Mouse (Mus musculus) hindbrain, embryonic 16.5 days (tissue): Measurements from ENCODE around the gene 9530053A07Rik. TPM values are rescaled to one million over a fixed set of nuclear protein-coding genes. Genes with fewer than 3 reads are reported as not detected.

Source experiments
- ATAC-seq: fragments of 200-750 bp; cut with Nextera tagmentation; 2 replicates; pipeline ENCODE4 v1.8.0; 2017; ENCODE audit warnings: moderate TSS enrichment, moderate library complexity
- H3K27ac ChIP-seq: fragments of 300-500 bp; sonication (generic); 2 replicates; pipeline ENCODE4 v1.5.1; 2014; ENCODE audit warnings: low read depth, mild to moderate bottlenecking, control low read depth, low read length, moderate library complexity
- H3K27me3 ChIP-seq: fragments of 300-500 bp; sonication (generic); replicated peaks from 2 replicates; pipeline ENCODE4 v1.6.1; 2014; ENCODE audit warnings: low read length; ENCODE audit not compliant: control insufficient read depth, insufficient read depth
- H3K36me3 ChIP-seq: fragments of 300-500 bp; sonication (generic); 2 replicates; pipeline ENCODE4 v1.6.1; 2014; ENCODE audit warnings: mild to moderate bottlenecking, low read length, moderate library complexity, mixed read lengths; ENCODE audit not compliant: control insufficient read depth, insufficient read depth
- H3K4me1 ChIP-seq: fragments of 300-500 bp; sonication (generic); 2 replicates; pipeline ENCODE4 v1.6.1; 2014; ENCODE audit warnings: low read depth, low read length; ENCODE audit not compliant: control insufficient read depth, insufficient read depth
- H3K4me2 ChIP-seq: fragments of 300-500 bp; sonication (generic); 2 replicates; pipeline ENCODE4 v1.6.1; 2014; ENCODE audit warnings: mild to moderate bottlenecking, low read length, control low read depth, moderate library complexity
- H3K4me3 ChIP-seq: fragments of 300-500 bp; sonication (generic); 2 replicates; pipeline ENCODE4 v1.5.1; 2014; ENCODE audit warnings: mild to moderate bottlenecking, low read length, control low read depth, moderate library complexity
- H3K9ac ChIP-seq: fragments of 300-500 bp; sonication (generic); 2 replicates; pipeline ENCODE4 v1.6.1; 2014; ENCODE audit warnings: low read depth, mild to moderate bottlenecking, control low read depth, low read length, moderate library complexity
- H3K9me3 ChIP-seq: fragments of 300-500 bp; sonication (generic); 2 replicates; pipeline ENCODE4 v1.6.1; 2014; ENCODE audit warnings: mild to moderate bottlenecking, low read length, moderate library complexity; ENCODE audit not compliant: control insufficient read depth
- WGBS: fragments of 180-500 bp; shearing (Covaris S2); extraction: QIAGEN DNeasy Blood & Tissue Kit; methylation state at CpG from one replicate; pipeline ENCODE4 v1.1.7; 2014; 5-methylcytosine and 5-hydroxymethylcytosine counted together
- polyA plus RNA-seq: library from polyadenylated mRNA; unstranded; fragments of >200 nt; fragmentation: Nextera tagmentation; extraction: Ambion mirVana; gene quantifications from 2 replicates; pipeline ENCODE4 v1.2.1, GENCODE M21; 2015

The 9530053A07Rik gene
- polyA plus RNA-seq, 1 experiment from 2014 or later: 0.13 TPM

GRCm38 (mm10) chr7:28165406-28165805, 36.1 kb downstream of the 9530053A07Rik start:
- H3K4me2 ChIP-seq: no peak overlapping the region
- no peak overlapping the region for H3K9ac ChIP-seq
- no peaks in the 10 kb centered on the region for H3K36me3 ChIP-seq
- no peak for ATAC-seq
- H3K4me1 ChIP-seq: peaks cover 13% of the 10 kb centered on the region
- no peaks in the 10 kb centered on the region for H3K27me3 ChIP-seq
- no peak overlapping the region for H3K4me3 ChIP-seq
- no peak overlapping the region for H3K27ac ChIP-seq
- 83% methylated on average over 6 of the region's 6 CpGs for WGBS
- H3K9me3 ChIP-seq: no peaks in the 10 kb centered on the region

- peaks cover 25% of the 10 kb centered on the region for H3K4me1 ChIP-seq
- peak; percentile 68 for ATAC-seq
- H3K9ac ChIP-seq: peak overlapping the region; percentile 59
- WGBS: 11% methylated on average over 9 of the region's 9 CpGs
- no peaks in the 10 kb centered on the region for H3K36me3 ChIP-seq
- peak overlapping the region; percentile 66 for H3K4me3 ChIP-seq
- peak overlapping the region; percentile 78 for H3K27ac ChIP-seq
- no peaks in the 10 kb centered on the region for H3K27me3 ChIP-seq
- peak overlapping the region; percentile 88 for H3K4me2 ChIP-seq
- no peaks in the 10 kb centered on the region for H3K9me3 ChIP-seq
These were observed 39.3 kb downstream of the 9530053A07Rik start for GRCm38 (mm10) chr7:28168320-28169115.

- H3K27ac ChIP-seq: peak within 1 kb of the TSS; percentile 78
- under 1% methylated on average over 74 of the region's 80 CpGs for WGBS
- peak; percentile 93 for ATAC-seq
- peaks cover 25% of the 10 kb centered on the region for H3K4me1 ChIP-seq
- H3K4me2 ChIP-seq: peak within 1 kb of the TSS; percentile 88
- H3K9me3 ChIP-seq: no peaks in the 10 kb centered on the region
- no peaks in the 10 kb centered on the region for H3K36me3 ChIP-seq
- H3K4me3 ChIP-seq: peak within 1 kb of the TSS; percentile 66
- no peaks in the 10 kb centered on the region for H3K27me3 ChIP-seq
- H3K9ac ChIP-seq: peak within 1 kb of the TSS; percentile 65
These were observed 40.5 kb downstream of the 9530053A07Rik start, which contains the start of gene Fbl for GRCm38 (mm10) chr7:28169489-28170422. Gene Fbl, plus strand, starts transcription at chr7:28169710.

GRCm38 (mm10) chr7:28175358-28175757, 46.1 kb downstream of the 9530053A07Rik start:
- ATAC-seq: no peak
- peaks cover 14% of the 10 kb centered on the region for H3K36me3 ChIP-seq
- WGBS: 89% methylated on average over 4 of the region's 4 CpGs
- H3K9me3 ChIP-seq: no peaks in the 10 kb centered on the region
- H3K4me3 ChIP-seq: no peak overlapping the region
- H3K9ac ChIP-seq: no peak overlapping the region
- H3K4me2 ChIP-seq: no peak overlapping the region
- no peaks in the 10 kb centered on the region for H3K27me3 ChIP-seq
- H3K4me1 ChIP-seq: peaks cover 13% of the 10 kb centered on the region
- no peak overlapping the region for H3K27ac ChIP-seq

DNA sequence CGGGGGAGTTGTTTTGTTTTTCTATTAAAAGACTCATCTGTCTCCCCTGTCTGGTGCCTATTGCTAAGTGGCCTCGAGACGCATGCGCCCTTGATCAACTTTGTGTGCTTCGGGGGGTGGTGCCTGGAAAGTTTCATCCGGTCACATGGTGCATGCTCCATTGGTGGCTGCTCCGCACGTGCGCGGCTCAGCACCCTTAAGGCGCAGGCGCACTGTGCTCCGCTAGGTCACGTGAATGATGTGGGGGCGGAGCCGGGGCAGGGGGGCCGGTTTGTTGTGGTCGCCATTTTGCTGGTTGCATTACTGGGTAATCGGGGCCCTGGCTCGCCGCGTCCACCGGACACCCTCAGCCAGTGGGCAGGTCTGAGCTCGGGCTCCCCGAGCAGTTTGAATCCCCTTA, 50.0 kb downstream of the 9530053A07Rik start, which contains the start of gene Dyrk1b:
Gene Dyrk1b, plus strand, starts transcription at position 242 of the 400 bp plus-strand sequence.
- ATAC-seq: peak; percentile 89
- H3K27ac ChIP-seq: peak within 1 kb of the TSS; percentile 95
- peak within 1 kb of the TSS; percentile 95 for H3K4me3 ChIP-seq
- no peaks in the 10 kb centered on the region for H3K9me3 ChIP-seq
- H3K27me3 ChIP-seq: no peaks in the 10 kb centered on the region
- under 1% methylated on average over 19 of the region's 25 CpGs for WGBS
- H3K9ac ChIP-seq: peak within 1 kb of the TSS; percentile 93
- peaks cover 12% of the 10 kb centered on the region for H3K4me1 ChIP-seq
- peaks cover 42% of the 10 kb centered on the region for H3K36me3 ChIP-seq
- H3K4me2 ChIP-seq: peak within 1 kb of the TSS; percentile 79

GRCm38 (mm10) chr7:28179741-28180377, 50.6 kb downstream of the 9530053A07Rik start:
- Histone ChIP-seq H3K9ac (peak overlapping the region; percentile 93), H3K9me3 (no peaks in the 10 kb centered on the region), H3K27ac (peak overlapping the region; percentile 95), H3K4me3 (peak overlapping the region; percentile 95), H3K36me3 (peaks cover 49% of the 10 kb centered on the region), H3K4me1 (peaks cover 12% of the 10 kb centered on the region), H3K27me3 (no peaks in the 10 kb centered on the region), H3K4me2 (peak overlapping the region; percentile 79)
- under 1% methylated on average over 34 of the region's 56 CpGs for WGBS
- peak; percentile 94 for ATAC-seq

GRCm38 (mm10) chr7:28180890-28181289, 51.6 kb downstream of the 9530053A07Rik start:
- Histone ChIP-seq H3K27ac (peak overlapping the region; percentile 95), H3K4me1 (peaks cover 12% of the 10 kb centered on the region), H3K27me3 (no peaks in the 10 kb centered on the region), H3K36me3 (peaks cover 58% of the 10 kb centered on the region), H3K4me3 (peak overlapping the region; percentile 95), H3K9me3 (no peaks in the 10 kb centered on the region), H3K4me2 (peak overlapping the region; percentile 79), H3K9ac (peak overlapping the region; percentile 93)
- 77% methylated on average over 5 of the region's 5 CpGs for WGBS
- no peak for ATAC-seq

GRCm38 (mm10) chr7:28181376-28181775, 52.1 kb downstream of the 9530053A07Rik start:
- H3K36me3 ChIP-seq: peaks cover 58% of the 10 kb centered on the region
- H3K4me2 ChIP-seq: peak overlapping the region; percentile 79
- H3K4me1 ChIP-seq: peaks cover 12% of the 10 kb centered on the region
- no peak overlapping the region for H3K27ac ChIP-seq
- H3K9me3 ChIP-seq: no peaks in the 10 kb centered on the region
- H3K4me3 ChIP-seq: no peak overlapping the region
- H3K9ac ChIP-seq: no peak overlapping the region; the same call in 1 of the 2 replicates
- H3K27me3 ChIP-seq: no peaks in the 10 kb centered on the region
- WGBS: 98% methylated on average over 12 of the region's 12 CpGs
- no peak for ATAC-seq
